Mouse (Mus musculus): ENCODE data around the gene Srgap3.

Srgap3 gene

DNA sequence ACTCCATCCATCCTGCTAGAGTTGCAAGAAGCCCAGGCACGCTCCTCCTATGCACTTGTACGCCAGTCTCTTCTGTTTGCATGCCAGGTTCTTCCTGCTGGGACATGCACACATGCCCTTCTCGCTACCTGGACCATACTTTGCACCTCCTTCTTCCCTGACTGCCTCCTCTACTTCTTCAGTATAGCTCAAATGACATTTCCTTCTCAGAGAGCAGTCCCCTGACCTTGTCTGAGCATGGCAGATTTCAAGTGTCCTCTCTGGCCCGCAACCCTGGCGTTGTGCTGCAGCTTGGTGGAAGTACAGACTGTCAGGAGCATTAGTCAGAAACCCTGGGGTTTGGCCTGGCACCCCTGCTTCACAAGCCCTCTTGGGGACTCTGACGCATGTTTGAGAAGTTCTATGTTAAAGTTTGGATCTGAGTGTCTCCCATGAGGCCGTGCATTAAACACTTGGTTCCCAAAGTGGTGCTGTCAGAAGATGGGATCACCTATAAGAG, 128.6 kb downstream of the Srgap3 start:
- DNase-seq (ENCODE audit: low read depth, low spot score), result no peak

DNA sequence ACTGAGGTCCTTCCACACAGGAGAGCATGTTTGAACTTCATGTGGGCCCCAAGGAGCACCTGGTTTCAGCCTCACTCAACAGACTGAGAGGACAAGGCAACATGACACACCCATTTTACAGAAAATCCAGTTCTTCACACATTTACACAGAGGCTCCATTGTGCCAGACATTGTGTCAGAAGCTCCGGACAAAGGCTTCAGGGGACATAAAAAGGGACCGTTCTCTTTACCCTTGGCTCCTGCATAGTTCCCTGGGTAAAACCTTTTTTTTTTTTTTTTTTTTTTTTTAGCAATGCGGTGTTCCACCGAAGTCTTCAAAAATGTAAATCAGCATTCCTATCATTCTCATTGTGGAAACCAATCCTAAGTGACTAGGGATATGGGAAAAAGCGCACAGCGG, 131.5 kb downstream of the Srgap3 start:
- DNase-seq (ENCODE audit: low read depth, low spot score), result no peak

DNA sequence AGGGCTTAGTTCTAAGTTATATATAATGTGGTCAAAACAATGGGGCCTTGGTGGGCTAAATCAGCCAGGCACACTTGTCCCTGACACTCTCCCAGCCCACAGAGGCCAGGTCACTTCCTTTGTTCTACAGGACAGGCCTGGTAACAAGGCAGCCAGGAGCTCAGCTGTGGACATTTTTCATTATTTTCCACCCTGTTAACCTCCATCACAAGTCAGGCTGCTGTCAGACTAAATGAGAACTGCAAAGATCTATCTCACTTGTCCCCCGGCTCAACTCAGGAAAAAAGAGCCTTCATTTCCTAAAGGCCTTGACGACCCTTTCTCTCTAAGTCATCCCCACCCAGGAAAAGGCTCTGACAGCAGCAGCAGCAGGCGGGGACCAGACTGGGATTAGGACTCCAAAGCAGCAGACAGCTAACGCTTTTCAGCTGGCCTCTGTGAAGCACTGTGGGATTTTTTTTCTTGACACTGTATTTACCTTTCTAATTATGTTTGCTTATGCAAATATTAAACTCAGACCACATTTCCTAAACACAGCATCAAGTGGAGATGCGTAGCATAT, 132.5 kb downstream of the Srgap3 start:
- DNase-seq (ENCODE audit: low read depth, low spot score), result no peak

DNA sequence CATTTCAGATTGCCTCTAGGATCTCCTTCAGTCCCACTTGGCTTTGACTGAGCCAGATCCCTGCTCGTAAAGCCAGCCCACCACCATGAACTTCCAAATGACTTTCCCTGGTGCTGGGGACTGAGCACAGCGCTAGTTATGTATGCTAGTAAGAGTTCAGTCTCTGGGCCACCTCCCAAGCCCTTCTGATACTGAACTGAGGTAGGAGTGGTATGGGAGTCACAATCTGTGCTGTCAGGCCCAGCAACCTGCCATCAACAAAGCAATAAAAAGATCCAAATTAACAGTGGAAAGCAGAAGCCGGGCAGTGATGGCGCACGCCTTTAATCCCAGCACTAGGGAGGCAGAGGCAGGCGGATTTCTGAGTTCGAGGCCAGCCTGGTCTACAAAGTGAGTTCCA, 134.2 kb downstream of the Srgap3 start:
- DNase-seq (ENCODE audit: low read depth, low spot score), result no peak

DNA sequence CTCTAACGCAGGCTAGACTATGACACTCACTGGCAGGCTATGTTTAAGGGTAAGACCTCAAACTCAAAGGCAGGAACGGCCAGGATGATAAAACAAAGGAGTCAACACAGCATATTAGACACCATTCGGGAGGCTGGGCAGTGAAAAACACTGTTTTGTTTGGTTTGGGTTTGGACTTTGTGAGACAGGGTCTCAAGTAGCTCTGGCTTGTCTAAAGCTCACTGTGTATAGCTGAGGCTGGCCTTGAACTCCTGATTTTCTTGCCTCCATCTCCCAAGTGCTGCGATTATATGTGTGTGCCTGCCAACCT, 136.6 kb downstream of the Srgap3 start:
- no peak for DNase-seq (ENCODE audit: low read depth, low spot score)

DNA sequence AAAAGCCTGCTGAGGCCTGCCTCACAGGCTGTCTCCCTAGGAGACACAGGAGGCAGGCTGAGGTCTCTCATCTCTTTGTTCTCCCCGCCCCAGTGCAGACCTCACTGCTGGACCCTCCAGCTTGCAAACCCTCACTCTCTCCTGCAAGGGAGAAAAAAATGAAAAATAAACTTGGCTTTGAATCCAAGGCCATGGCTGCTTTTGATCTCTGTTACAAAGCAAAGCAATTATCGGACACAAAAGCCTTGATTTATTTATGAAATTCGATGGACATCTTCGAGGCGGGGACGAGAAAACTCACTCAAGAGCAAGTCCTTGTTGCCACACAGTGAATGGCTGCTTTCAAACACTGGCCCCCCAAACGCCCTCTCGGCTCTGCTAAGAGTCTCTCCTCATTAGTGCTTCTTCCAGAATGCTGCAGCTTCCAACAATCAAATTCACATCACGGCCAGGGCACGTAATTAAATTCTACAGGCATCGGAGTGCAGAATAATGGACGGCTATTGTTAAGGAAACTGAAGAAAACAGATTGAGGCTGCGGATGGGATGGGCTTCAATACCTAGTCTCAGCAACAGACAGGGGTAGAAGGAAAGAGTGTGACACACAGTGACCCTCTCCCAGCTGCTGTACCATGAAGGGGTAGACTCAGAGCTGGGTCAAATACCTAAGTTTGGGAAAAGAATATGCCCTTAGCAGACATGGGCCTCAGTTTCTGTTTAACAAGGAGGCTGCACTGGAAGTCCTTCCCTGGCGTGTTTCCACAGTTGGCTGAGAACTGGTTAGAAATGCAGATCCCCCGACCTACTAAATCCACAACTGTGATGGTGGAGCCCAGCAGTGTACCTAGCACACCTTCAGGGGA, 137.2 kb downstream of the Srgap3 start:
- no peak for DNase-seq (ENCODE audit: low read depth, low spot score)

DNA sequence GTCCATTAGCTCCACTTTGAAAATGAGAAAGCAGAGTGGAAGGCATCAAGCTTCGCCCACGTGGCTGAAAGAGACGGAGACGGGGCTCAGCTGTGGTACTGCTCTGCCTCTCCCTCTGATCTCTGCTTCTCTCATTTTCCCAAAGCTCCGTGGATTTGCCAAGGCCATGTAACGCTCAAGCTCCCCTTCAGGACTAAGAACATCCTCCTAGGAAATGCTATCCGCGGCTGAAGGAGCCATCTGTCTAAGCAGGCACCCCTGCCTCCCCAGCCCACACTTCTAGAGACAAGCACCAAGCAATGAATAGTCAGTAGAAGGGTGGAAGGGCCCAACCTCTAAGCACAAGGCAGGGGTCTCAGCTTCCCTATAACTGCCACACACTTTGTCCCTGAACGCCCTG, 138.3 kb downstream of the Srgap3 start:
- no peak for DNase-seq (ENCODE audit: low read depth, low spot score)

DNA sequence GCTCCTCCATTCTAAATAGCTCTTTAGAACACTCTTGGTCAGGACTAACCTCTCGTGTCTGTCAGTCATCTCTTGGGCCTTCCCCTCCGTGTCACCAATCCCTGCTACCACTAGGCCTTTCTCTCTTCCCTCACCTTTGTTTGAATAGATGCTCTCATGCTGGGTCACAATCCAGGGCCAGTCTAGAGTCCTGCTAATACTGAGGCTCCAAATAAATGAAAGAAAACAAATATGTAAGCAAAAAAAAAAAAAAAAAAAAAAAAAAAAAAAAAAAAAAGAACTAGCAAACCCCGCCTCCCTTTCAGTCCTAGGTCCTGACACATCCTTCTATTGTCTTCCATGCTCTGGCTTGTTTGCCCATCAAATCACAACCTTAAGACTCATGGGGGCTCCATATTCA, 145.1 kb downstream of the Srgap3 start:
- DNase-seq (ENCODE audit: low read depth, low spot score), result no peak

DNA sequence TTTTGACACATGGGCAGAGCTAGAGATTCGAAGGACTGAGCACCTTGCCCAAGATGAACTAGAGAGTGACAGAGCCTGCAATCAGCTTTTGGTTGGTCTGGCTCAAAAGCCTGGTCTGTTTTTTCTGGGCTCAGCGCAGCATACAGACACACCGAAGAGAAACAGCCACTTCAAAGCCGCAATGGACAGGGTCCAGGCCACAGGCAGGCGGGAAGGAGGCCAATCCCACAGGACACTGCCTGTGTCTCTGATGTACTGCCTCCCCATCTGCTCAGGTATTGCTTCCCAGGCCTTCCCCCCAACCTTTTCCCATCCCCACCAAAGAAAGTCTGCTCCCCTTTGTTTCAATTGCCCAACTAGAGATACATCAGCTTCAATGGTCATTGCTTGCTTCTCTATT, 148.7 kb downstream of the Srgap3 start:
- no peak for DNase-seq (ENCODE audit: low read depth, low spot score)

DNA sequence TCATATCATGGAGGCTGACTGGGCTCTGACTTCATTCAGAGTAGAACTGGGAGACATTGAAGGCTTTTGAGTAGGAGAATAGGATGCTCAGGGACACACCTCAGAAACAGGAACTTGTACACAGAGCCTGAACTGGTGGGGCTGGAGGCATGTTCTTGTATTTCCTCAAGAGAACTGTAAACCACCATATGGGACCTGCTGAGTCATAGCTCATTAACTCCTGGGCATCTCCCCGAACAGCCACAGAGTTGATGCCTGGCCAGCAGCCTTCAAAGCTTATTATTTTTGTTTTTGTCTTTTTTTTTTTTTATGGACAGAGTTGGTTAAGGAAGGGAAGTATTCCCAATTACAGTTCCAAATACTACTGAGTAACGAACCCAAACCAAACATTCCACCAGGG, 150.5 kb downstream of the Srgap3 start:
- DNase-seq (ENCODE audit: low read depth, low spot score), result no peak

DNA sequence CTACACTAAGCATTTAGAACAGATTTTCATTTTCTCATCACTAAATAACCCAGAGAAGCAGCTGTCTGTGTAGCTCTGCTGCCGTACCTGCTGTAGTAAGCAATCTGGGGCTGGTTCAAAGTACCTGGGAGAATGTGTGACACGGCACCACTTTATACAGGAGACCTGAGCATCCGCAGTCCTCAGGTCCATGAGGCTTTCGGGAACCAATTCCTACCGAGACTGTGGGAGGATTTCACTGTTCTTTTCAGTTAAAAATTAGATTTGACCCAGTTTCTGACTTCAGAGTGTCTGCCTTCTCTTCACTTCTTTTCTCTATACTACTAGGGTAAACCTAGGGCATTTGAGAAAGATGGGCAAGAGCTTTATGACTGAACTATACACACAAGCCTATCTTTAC, 153.2 kb downstream of the Srgap3 start:
- no peak for DNase-seq (ENCODE audit: low read depth, low spot score)

DNA sequence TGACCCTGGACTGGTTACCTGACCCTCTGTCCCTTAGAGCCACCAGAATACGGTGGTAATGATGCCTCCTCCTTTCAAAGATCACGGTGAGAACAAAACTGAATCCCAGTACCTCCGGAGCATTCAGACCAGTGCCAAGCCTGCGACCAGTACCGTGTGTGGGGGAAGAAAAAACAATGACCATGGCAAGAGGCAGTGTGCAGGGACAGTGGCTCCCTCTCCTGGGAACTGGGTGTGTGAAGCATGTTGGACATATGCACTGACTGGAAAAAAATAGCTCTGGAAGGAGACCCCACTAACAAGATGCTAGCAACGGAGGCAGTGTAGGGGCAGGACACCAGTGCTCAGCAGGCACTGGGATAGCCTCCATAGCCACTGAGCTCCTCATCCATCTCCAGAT, 157.2 kb downstream of the Srgap3 start:
- DNase-seq (ENCODE audit: low read depth, low spot score), result no peak

DNA sequence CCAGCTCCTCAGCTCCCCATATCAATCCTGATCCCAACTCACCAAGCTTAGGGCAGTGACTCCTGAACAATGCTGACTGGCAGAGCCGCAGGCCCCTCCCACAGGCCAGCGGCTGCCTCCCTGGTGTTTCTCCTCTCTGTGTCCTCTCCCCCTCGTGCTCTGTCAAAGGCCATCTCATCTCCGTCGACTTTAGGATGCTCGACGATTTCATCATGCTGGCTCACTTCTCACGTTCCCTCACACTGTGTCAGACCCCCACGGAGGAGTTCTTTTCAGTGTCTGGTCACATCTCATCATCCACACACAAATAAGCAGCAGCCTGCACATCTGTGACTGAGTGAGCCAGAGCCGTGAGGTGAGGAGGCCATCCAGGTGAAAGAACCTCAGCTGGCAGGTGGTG, 158.4 kb downstream of the Srgap3 start:
- DNase-seq (ENCODE audit: low read depth, low spot score), result no peak

DNA sequence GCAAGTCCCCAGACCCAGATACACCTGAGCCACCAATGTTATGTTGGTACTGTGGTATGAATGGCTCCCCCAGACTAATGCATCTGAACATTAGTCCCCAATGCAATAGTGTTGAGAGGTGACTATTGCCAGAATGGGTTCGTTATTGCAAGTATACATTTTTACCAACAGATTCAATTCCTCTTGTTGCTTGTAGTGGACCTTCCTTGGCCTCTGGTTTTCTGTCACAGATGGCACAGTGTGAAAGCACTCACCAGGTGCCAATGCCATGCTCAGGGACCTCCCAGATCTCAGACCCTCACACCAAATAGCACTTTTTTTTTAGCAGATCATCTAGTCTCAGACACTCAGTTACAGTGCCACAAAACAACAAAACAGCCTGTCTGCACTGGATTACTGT, 158.9 kb downstream of the Srgap3 start:
- DNase-seq (ENCODE audit: low read depth, low spot score), result no peak

DNA sequence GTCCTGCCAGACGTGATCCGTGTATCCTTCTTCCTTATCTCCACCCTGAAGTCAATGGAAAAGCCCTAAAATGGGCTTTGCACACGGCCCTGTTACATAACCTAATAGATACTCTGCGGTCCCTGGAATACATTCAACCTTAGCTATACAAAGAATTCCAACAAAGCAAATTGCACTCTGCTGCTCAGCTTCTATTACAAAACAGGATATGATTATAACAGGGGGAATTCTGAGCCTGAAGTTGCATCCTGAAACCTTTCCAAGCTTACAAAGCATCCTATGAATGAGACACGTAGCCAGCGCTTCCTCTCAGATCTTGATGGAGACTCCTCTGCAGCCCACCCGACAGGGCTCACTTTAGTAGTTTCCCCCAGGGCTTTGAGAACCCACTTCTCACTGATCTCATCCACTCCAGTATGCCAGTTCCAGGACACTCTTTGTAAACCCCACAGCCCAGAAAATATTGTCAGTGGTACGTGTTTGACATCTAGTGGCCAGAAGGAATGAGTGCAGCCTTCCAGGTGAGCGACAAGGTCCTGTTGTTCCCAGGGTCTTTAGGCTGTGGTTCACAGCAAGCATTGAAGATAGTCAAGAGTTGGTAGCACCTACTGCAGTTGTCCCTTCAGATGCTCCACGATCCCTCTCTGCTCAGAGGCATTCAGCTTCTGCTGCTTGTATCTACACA, 165.5 kb downstream of the Srgap3 start:
- no peak for DNase-seq (ENCODE audit: low read depth, low spot score)

DNA sequence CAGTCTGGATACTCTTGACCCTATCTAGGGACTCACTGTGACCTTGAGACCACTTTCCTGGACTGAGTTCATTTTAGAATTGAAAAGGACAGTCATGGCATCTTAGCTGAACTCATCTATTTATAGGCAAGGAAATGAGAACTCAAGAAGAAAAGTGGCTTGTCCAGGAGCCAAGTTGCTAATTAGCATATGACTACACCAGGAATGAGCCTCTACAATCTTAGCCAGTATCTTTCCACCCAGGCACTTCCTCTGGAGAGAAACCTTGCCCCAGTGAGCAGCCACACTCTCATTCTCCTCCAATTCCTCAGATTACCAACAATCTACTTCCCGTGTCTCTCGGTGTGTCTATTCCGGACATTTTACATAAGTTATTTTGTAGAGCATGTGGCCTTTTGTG, 168.9 kb downstream of the Srgap3 start:
- no peak for DNase-seq (ENCODE audit: low read depth, low spot score)

DNA sequence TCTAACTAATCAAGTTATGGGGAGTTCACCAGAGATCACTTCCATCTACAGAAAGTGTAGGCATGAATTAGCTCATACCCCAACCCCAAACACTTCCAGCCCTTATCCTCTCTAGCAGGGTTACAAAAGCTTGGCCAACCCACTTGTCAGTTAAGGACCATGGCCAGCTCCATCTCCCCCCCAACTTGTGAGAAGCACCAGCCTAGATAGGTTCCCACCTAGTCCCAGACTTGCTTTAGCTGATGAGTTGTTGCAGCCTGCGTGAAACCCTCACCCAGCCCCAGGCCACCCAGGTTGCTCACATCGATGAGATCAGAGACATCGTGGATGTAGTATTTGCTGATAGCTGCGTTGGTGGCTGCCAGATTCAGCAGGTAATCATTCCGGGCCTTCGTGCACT, 170.3 kb downstream of the Srgap3 start:
- no peak for DNase-seq (ENCODE audit: low read depth, low spot score)

DNA sequence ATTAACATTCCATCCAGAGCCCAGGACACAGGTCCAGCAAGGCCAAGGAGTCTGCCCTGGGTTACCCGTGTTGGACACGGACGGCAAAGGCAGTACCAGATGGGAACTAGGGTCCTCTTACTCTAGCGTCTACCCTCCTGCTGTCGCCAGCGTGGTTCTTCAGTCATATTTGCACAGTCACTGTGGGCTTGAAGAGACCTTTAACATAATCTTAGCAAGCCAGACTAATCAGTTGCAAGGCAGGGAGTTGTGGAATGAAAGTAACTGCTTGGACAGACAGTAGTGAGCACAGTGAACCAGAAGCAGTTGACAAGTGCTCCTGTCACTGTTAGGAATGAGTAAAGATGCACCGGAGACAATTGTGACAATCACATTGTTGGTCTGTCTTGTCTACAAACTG, 173.3 kb downstream of the Srgap3 start:
- no peak for DNase-seq (ENCODE audit: low read depth, low spot score)

DNA sequence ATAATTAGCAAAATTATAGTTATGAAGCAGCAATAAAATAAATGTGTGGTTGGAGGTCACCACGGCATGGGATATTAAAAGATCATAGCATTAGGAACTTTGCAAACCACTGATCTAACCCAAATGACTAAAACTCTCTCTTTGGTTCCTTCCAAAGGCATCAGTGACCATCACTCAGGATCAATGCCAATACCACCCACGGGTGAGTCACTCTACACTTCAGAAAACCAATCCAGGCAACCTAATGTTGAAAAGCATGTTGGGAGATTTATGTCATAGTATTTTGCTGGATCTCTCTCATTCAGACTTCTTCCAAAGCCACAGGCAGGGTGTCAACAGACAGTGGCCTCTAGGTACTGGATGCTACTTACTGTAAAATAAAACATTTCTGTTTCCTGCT, 176.1 kb downstream of the Srgap3 start:
- no peak for DNase-seq (ENCODE audit: low read depth, low spot score)

DNA sequence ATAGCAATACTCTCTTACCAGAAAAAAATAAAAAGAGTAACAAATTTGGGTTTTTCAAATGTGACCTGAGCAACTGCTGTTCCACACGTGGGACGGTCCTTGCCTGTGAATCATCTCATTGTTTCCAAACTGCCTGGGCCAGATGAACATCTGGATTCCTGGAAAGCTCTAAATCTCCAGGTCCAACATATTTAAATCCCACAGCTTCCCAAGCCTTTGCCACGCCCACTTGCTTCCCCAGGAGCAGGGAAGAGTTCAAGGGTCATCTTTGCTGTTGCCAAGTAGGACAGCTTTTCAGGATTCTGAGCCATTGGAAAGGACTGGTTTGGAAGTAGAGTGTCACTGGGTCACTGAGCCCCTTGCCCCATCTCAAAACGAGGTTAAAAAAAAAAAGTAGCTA, 188.5 kb downstream of the Srgap3 start:
- no peak for DNase-seq (ENCODE audit: low read depth, low spot score)

DNA sequence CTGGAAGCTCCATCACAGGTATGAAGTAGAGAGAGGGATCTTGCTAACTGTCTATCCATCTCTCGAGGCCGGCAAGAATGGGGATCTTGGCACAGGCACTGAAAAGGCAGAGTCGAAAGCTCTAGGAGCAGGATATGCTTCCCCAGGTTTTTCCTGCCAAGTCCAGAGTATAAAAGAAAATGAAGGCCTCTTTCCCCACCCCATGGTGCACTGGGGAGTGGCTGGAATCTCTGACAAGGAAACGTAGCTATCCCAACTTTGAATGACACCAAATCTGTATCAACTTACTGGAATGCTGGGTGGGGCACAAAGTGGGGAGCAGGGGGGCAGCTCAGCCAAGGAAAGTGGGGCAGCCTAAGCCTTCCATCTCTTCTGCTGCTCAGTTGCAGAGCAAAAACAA, 190.2 kb downstream of the Srgap3 start:
- DNase-seq (ENCODE audit: low read depth, low spot score), result no peak

DNA sequence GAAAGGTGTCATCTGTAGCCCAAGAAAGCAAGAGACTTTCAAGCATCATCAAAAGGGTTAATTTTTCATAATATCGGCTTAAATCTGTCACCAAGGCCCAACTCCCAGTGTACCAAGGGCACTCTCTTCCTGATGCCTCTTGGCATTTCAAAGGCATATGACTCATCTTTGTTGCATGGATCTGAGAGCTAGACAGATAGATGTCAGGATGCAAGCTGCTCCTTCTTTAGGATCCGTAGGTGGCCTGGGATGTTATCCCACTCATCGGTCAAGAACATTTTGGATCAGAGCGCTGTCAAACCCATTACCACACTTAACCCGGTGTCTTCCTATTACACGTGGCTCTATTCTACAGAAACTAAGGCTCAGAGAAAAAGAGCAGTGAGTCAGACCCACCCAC, 192.1 kb downstream of the Srgap3 start:
- no peak for DNase-seq (ENCODE audit: low read depth, low spot score)

DNA sequence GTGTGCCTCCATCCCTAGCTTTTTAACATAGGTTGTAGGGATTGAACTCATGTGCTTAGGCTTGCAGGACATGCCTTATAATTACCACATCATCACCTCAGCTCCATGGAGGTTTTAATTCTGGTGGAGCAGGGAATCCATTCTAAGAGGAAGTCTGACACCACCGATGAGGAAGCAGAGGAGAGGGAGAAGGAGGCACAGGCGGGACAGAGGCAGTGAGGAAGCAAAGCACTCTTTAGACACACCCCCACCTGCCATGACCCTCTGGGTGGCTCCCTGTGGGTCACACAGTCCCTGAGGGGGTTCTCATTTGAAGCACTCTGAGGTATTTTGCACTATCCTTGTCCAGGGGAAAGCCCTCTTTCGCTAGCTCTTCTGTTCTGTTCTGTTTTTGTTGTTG, 194.5 kb downstream of the Srgap3 start:
- no peak for DNase-seq (ENCODE audit: low read depth, low spot score)
